Mouse (Mus musculus) kidney, postnatal 36 days (tissue): Measurements from ENCODE around the gene Odf3.
"Not testable (repeated sequence)": the region's sequence is repeated elsewhere in the genome, so short reads cannot be mapped to it uniquely, and the experiment has no call there.

Experiments used
- DNase-seq, 2 experiments: peaks; one replicate each; pipeline ENCODE4 v3.0.0; 2021 to 2022; ENCODE audit warnings: mixed read lengths in 2 of 2

The Odf3 gene

DNA sequence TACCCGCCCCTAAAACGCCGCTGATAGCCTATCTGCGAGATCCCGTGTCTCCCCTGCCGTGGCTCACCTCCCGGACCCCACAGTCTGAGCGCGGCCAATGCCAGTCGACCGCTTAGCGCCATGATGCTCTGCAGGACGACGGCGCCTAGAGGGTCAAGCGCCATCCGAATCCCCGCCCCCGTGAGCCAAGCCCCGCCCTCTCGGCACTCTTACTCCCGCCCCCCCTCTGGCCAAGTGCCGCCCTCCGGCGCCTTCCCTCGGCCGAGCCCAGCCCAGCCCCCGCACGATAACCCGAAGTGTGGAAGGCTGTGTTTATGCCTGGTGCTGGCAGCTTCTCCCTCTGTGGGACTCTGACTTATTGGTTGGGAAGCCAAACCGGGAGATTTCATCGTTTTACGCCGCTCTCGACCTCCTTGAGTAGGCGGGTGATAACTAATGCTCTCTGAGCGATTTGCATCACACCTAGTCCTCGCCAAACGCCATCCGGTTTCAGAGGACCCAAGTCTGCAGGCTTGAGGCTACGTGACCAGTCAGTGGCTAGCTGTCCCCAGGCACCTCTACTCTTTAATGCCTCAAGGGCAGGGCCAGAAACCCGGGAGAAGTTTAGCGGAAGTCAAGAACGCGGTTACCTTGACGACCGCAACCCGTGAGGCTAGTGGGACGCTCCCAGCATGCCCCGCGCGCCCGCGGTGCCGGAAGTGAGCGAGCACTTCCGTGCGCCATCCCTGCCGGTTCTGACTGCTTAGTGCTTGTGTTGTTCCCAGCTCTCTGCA lies 34.3 kb downstream of the Odf3 start, which contains the start of the genes Psmd13 and Sirt3:
Gene Psmd13 (plus strand): TSS at position 273 of the 773 bp plus-strand sequence.
Gene Sirt3 (minus strand): TSS at position 614 of the 773 bp plus-strand sequence.
- peak; percentile 97 to 99 for DNase-seq

DNA sequence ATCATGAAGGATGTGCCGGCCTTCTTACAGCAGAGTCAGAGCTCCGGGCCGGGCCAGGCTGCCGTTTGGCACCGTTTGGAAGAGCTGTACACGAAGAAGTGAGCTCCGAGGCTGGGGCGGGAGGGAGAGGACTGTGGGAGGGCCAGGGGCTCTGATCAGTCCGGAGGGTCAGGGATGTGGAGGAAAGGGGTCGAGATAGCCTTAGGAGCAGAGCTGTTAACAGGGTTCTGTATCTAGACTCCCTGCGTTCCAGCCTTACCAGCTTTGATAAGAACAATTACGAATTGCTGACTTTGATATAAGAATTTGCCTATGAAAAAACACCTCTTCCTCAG lies 34.8 kb downstream of the Odf3 start:
- DNase-seq, result no peak

DNA sequence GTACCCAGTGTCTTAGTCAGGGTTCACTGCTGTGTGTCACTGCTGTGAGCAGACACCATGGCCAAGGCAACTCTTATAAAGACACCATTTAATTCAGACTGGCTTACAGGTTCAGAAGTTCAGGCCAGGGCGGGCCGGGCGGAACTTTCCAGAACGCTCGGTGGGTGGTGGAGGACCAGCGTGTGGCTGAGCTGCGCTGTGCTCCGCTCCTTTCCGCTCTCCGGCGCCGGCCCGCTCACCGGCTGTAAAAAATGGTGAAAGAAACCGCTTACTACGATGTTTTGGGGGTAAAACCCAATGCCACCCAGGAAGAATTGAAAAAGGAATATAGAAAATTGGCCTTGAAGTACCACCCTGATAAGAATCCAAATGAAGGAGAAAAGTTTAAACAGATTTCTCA lies 43.0 kb downstream of the Odf3 start:
- not testable (repeated sequence) for DNase-seq

DNA sequence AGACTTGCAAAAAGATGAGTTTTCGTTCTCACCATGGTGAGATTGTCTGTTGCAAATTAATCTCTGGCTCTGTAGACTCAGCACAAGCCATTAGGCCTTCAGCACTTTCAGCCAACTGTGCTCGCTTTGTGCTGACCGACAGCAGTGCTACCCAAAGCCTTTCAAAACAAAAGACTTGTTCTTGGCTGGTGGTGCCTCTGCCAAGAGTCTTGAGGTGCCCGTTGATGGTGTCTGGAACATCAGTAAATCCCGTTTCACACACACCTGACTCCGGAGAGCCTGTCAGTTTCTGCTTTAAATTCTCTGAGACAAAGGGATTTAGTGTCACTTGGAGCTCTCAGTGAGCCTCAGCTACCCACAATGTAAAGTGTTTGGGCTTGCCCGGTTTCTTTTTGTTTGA lies 46.4 kb downstream of the Odf3 start:
- no peak for DNase-seq

DNA sequence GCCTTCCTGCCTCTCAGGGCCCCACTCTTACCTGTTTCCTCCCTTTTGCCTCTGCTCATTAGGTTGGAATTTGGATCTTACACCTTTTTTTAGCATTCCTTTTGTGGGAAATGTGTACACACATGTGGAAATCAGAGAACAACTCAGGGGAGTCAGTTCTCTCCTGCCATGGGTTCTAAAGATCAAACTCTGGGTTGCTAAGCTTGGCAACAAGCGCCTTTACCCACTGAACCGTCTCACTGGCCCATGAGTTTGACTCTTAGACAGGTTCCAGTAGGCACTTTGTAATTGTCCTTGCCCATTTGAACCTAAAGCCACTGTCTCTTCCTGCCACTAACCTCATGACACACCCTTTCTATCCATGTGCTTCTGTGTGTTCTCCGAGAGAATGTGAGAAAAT lies 47.0 kb downstream of the Odf3 start:
- DNase-seq, result peak; percentile 40 to 44

DNA sequence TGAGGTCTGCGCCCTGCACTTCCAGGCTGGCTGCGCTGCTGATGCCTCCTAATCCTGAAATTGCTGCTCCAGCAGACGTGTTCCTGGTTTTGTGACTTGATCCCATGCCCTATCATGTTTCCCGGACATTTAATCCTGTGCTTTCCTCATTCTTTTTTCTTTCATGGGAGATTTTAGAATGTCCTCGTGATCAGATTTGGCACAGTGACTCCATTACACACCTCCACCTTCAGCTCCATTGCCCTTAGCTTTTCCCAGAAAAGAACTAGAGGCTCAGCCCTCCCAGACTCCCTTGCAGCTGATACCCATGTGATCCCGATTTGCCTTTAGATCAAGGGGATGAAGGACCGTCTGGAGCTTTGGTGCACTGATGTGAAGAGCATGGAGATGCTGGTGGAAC lies 50.3 kb downstream of the Odf3 start:
- no peak for DNase-seq

DNA sequence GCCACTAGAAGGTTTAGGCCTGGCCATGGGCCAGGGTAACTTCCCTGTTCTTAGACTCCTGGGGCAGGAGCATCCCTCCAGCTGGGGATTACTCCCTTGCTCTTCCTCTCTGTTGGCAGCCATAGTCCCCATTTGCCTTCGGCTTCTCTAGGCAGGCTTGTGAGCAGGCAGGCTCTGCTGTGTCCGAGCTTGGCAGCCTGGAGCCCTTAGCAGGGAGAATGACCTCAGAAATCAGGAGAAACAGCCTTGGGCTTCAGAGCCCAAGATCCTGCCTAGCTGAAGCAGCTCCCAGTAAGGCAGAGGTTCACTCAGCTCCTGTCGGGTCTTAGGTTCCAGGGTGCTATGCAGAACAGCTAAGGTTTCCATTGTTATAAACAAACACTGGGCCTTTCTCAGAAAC lies 51.5 kb downstream of the Odf3 start:
- DNase-seq, result no peak

DNA sequence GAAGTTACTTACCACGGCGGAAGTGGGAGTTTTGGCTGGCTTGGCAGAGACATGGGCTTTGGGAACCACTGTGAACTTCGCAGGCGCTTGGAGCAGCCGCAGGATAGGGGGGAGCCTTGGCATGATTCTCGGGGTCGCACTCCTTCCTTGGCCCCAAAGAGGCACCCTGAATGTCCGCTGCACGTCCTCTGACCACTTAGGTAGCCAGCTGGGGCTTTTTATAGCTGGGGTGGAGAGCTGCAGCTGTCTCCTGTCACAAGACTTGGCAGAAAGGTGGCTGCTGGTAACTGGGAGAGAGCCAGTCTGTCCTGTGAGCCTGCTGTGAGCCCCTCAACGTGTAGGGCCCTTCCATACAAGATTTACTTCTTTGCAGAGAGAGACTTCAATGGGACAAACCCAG lies 52.6 kb downstream of the Odf3 start, which contains the start of gene Cox8b:
Gene Cox8b (minus strand): TSS at position 227 of the 400 bp plus-strand sequence.
- no peak for DNase-seq
